Mouse (Mus musculus): Measurements from ENCODE around the gene Ebp.

The Ebp gene

GRCm38 (mm10) chrX:8192640-8193418 is 483 bp downstream of the Ebp start:
- in situ Hi-C loops (cut with MboI; ENCODE audit: unreplicated experiment in 2 of 2), result loop anchor here in 1 of 2 experiments (10.0 kb wide), 1 partner anchor 52 kb away; no protein-coding TSS in a partner anchor

- in situ Hi-C loops (cut with MboI; ENCODE audit: unreplicated experiment in 2 of 2), result loop anchor here in 1 of 2 experiments (10.0 kb wide), 1 partner anchor 53 kb away; no protein-coding TSS in a partner anchor
These were observed 1.1 kb downstream of the Ebp start for GRCm38 (mm10) chrX:8192126-8192639.

- in situ Hi-C loops (cut with MboI; ENCODE audit: unreplicated experiment in 2 of 2), result no loop called here
These were observed 10.3 kb downstream of the Ebp start for GRCm38 (mm10) chrX:8182871-8183540.

- in situ Hi-C loops (cut with MboI; ENCODE audit: unreplicated experiment in 2 of 2), result no loop called here
These were observed 13.7 kb downstream of the Ebp start for GRCm38 (mm10) chrX:8179646-8180045.

GRCm38 (mm10) chrX:8178871-8179270 is 14.4 kb downstream of the Ebp start:
- in situ Hi-C loops (cut with MboI; ENCODE audit: unreplicated experiment in 2 of 2), result no loop called here

GRCm38 (mm10) chrX:8175504-8176385 is 17.6 kb downstream of the Ebp start, which contains the start of gene Tbc1d25:
Gene Tbc1d25, minus strand, starts transcription at chrX:8176181.
- in situ Hi-C loops (cut with MboI; ENCODE audit: unreplicated experiment in 2 of 2), result no loop called here

- in situ Hi-C loops (cut with MboI; ENCODE audit: unreplicated experiment in 2 of 2), result no loop called here
These were observed 18.2 kb downstream of the Ebp start for GRCm38 (mm10) chrX:8175169-8175503.

GRCm38 (mm10) chrX:8167716-8168647 is 25.3 kb downstream of the Ebp start:
- in situ Hi-C loops (cut with MboI; ENCODE audit: unreplicated experiment in 2 of 2), result no loop called here

GRCm38 (mm10) chrX:8164471-8164870 is 28.8 kb downstream of the Ebp start:
- in situ Hi-C loops (cut with MboI; ENCODE audit: unreplicated experiment in 2 of 2), result no loop called here

GRCm38 (mm10) chrX:8163076-8163475 is 30.2 kb downstream of the Ebp start:
- in situ Hi-C loops (cut with MboI; ENCODE audit: unreplicated experiment in 2 of 2), result no loop called here

GRCm38 (mm10) chrX:8145153-8145991 is 47.9 kb downstream of the Ebp start, which contains the start of gene Rbm3:
Gene Rbm3, minus strand, starts transcription at chrX:8145880.
- in situ Hi-C loops (cut with MboI; ENCODE audit: unreplicated experiment in 2 of 2), result no loop called here

GRCm38 (mm10) chrX:8143750-8144149 is 49.6 kb downstream of the Ebp start:
- in situ Hi-C loops (cut with MboI; ENCODE audit: unreplicated experiment in 2 of 2), result no loop called here

GRCm38 (mm10) chrX:8142948-8143347 is 50.4 kb downstream of the Ebp start:
- in situ Hi-C loops (cut with MboI; ENCODE audit: unreplicated experiment in 2 of 2), result no loop called here

- in situ Hi-C loops (cut with MboI; ENCODE audit: unreplicated experiment in 2 of 2), result no loop called here
These were observed 52.3 kb downstream of the Ebp start for GRCm38 (mm10) chrX:8141058-8141457.

- in situ Hi-C loops (cut with MboI; ENCODE audit: unreplicated experiment in 2 of 2), result no loop called here
These were observed 52.9 kb downstream of the Ebp start for GRCm38 (mm10) chrX:8140446-8140845.

- in situ Hi-C loops (cut with MboI; ENCODE audit: unreplicated experiment in 2 of 2), result no loop called here
These were observed 53.8 kb downstream of the Ebp start for GRCm38 (mm10) chrX:8139480-8139879.

- in situ Hi-C loops (cut with MboI; ENCODE audit: unreplicated experiment in 2 of 2), result no loop called here
These were observed 57.4 kb downstream of the Ebp start for GRCm38 (mm10) chrX:8135886-8136285.

Measured in v-Abl transformed pro-B cells (cell line).